Mouse (Mus musculus) myocyte (in vitro differentiated cells): Measurements from ENCODE around the gene BC035044.

Experiments
- CEBPB ChIP-seq: IDR thresholded peaks from 2 replicates; pipeline ENCODE4 v1.6.1; 2011; ENCODE audit warnings: mild to moderate bottlenecking, moderate library complexity; ENCODE audit not compliant: poor library complexity, insufficient read depth, severe bottlenecking
- E2F4 ChIP-seq: IDR thresholded peaks from one replicate; pipeline ENCODE4 v1.6.1; 2011; ENCODE audit warnings: mild to moderate bottlenecking, control low read depth, moderate library complexity; ENCODE audit not compliant: insufficient read depth
- MAX ChIP-seq: IDR thresholded peaks from one replicate; pipeline ENCODE4 v1.6.1; 2011; ENCODE audit warnings: low read depth, mild to moderate bottlenecking, control low read depth
- MYOD1 ChIP-seq, 3 experiments: IDR thresholded peaks; one replicate each; pipeline ENCODE4 v1.6.1; 2011; ENCODE audit warnings: control low read depth in 2 of 3, low read depth in 2 of 3, mild to moderate bottlenecking in 2 of 3, moderate library complexity in 1 of 3; ENCODE audit not compliant: insufficient read length in 2 of 3, control insufficient read depth in 1 of 3
- MYOG ChIP-seq, 3 experiments: IDR thresholded peaks; one replicate each; pipeline ENCODE4 v1.6.1; 2011; ENCODE audit warnings: control low read depth in 2 of 3, low read depth in 2 of 3, mild to moderate bottlenecking in 2 of 3; ENCODE audit not compliant: insufficient read length in 2 of 3, control insufficient read depth in 1 of 3, insufficient read depth in 1 of 3
- POLR2A ChIP-seq: IDR thresholded peaks from one replicate; pipeline ENCODE4 v1.6.1; 2011; ENCODE audit warnings: low read depth, mild to moderate bottlenecking, control low read depth, moderate library complexity; ENCODE audit not compliant: insufficient read length
- POLR2AphosphoS2 ChIP-seq: IDR thresholded peaks from one replicate; pipeline ENCODE4 v1.6.1; 2011; ENCODE audit warnings: low read depth, control low read depth; ENCODE audit not compliant: insufficient read length
- REST ChIP-seq: IDR thresholded peaks from one replicate; pipeline ENCODE4 v1.6.1; 2011; ENCODE audit warnings: mild to moderate bottlenecking, control low read depth, moderate library complexity; ENCODE audit not compliant: insufficient read depth, insufficient read length
- SRF ChIP-seq: IDR thresholded peaks from one replicate; pipeline ENCODE4 v1.6.1; 2011; ENCODE audit warnings: low read depth; ENCODE audit not compliant: control insufficient read depth, insufficient read length
- TCF12 ChIP-seq: IDR thresholded peaks from one replicate; pipeline ENCODE4 v1.6.1; 2011; ENCODE audit warnings: mild to moderate bottlenecking, control low read depth; ENCODE audit not compliant: poor library complexity, insufficient read depth, severe bottlenecking
- TCF3 ChIP-seq: IDR thresholded peaks from one replicate; pipeline ENCODE4 v1.6.1; 2011; ENCODE audit warnings: low read depth, control low read depth; ENCODE audit not compliant: insufficient read length
- USF1 ChIP-seq: IDR thresholded peaks from one replicate; pipeline ENCODE4 v1.6.1; 2011; ENCODE audit warnings: low read depth, mild to moderate bottlenecking, control low read depth, moderate library complexity

DNA sequence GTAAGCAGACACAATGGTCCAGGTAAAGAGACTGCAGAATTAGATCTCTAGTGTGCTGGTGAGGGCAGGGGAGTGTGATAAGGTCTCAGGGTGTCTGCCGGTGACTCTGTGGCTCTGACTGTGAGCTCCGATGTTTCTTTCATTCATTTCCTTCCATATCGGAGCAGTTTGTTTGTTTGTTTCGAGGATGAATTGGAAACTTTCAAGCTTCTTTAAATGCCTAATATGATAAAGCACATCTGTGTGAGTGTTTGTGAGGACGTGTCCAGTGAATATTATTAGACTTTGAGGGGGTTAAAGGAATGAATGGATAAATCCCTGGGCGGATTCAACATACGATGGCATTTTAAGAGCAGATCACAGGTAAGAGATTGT lies 91.0 kb downstream of the BC035044 start:
- no peak for TF ChIP-seq POLR2A
- TF ChIP-seq SRF = no peak
- no peak for TF ChIP-seq POLR2AphosphoS2
- TF ChIP-seq USF1 = no peak
- TF ChIP-seq CEBPB = no peak
- no peak for TF ChIP-seq MAX
- no peak for TF ChIP-seq MYOG (IDR thresholded peaks at IDR 0.05; ENCODE audit: control insufficient read depth in 1 of 3, insufficient read depth in 1 of 3, insufficient read length in 2 of 3, low read depth in 2 of 3)
- TF ChIP-seq E2F4 = no peak
- TF ChIP-seq TCF12 = no peak
- TF ChIP-seq MYOD1 (IDR thresholded peaks at IDR 0.05; ENCODE audit: control insufficient read depth in 1 of 3, insufficient read length in 2 of 3, low read depth in 2 of 3) = no peak
- no peak for TF ChIP-seq TCF3
- no peak for TF ChIP-seq REST
